Mouse (Mus musculus): ENCODE data around the gene Tc2n. TPM values are rescaled to one million over a fixed set of nuclear protein-coding genes. Genes with fewer than 3 reads are reported as not detected.

Gene Tc2n
- polyA plus RNA-seq (2012; rRNA removed): 0.05 TPM in 1 of 2 replicates, not detected in the other

DNA sequence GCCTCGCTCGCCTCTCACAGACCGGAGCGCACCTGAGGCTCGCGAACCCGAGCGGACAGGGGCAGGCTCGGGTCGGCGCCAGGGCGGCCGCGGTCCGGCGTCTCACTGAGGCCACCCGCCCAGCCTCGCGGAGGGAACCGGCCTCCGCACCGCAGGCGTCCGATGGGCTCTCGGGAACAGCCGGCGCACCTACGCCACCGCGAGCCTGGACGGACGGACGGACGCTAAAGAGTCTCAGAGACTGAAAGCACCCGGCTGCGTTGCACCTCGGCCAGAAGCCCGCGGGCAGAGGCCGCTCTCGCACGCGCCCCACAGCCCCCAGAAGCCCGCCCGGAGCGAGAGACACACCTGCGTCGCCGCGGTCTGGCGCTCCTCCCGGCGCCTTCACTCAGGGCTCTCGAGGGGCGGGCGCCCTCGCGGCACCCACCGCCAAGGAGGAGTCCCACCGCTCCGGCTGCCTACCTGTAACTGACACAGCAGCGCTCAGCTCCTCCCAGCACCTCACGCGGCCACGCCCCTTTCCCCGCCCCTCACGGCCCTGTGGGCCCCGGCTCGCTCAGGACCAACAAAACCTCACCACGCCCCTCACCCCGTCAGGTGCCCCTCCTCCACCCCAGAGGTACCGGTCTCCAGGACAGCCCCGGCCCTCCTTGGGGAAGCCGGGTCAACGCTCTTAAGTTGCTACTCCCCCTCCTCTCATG, at the start of gene Tc2n:
Gene Tc2n (minus strand): TSS at position 470 of the 701 bp plus-strand sequence.
- no peak within 1 kb of the TSS for H3K27ac ChIP-seq (ENCODE audit: control insufficient read depth, insufficient read depth, low read length)
- H3K36me3 ChIP-seq (ENCODE audit: control insufficient read depth, insufficient read depth, low read length): no peaks in the 10 kb centered on the region
- H3K27me3 ChIP-seq (ENCODE audit: control insufficient read depth, insufficient read depth, low read length): peaks cover 3% of the 10 kb centered on the region; the same call in 1 of the 2 replicates
- DNase-seq: peak; percentile 63
- under 1% methylated on average over 74 of the region's 75 CpGs for WGBS
- peak within 1 kb of the TSS; percentile 43 for H3K4me3 ChIP-seq (ENCODE audit: control insufficient read depth, insufficient read depth, low read length)
- TF ChIP-seq POLR2A (IDR thresholded peaks at IDR 0.05; ENCODE audit: control insufficient read depth, extremely low read depth, insufficient read depth, low read length, poor library complexity) (no peak), CTCF (IDR thresholded peaks at IDR 0.05; ENCODE audit: borderline replicate concordance, control insufficient read depth, extremely low read depth, insufficient read depth, low read length, poor library complexity) (no peak)
- peaks cover 9% of the 10 kb centered on the region for H3K4me1 ChIP-seq (replicated peaks; ENCODE audit: control insufficient read depth, insufficient read depth, low read length)

- 82% methylated on average over 9 of the region's 9 CpGs for WGBS
- Histone ChIP-seq H3K27me3 (ENCODE audit: control insufficient read depth, insufficient read depth, low read length) (no peaks in the 10 kb centered on the region), H3K27ac (ENCODE audit: control insufficient read depth, insufficient read depth, low read length) (no peak overlapping the region), H3K4me3 (ENCODE audit: control insufficient read depth, insufficient read depth, low read length) (no peak overlapping the region), H3K36me3 (ENCODE audit: control insufficient read depth, insufficient read depth, low read length) (no peaks in the 10 kb centered on the region), H3K4me1 (replicated peaks; ENCODE audit: control insufficient read depth, insufficient read depth, low read length) (no peaks in the 10 kb centered on the region)
- TF ChIP-seq CTCF (IDR thresholded peaks at IDR 0.05; ENCODE audit: borderline replicate concordance, control insufficient read depth, extremely low read depth, insufficient read depth, low read length, poor library complexity) (no peak), POLR2A (IDR thresholded peaks at IDR 0.05; ENCODE audit: control insufficient read depth, extremely low read depth, insufficient read depth, low read length, poor library complexity) (no peak)
- DNase-seq: no peak
Measured at GRCm38 (mm10) chr12:101767306-101768053, 49.2 kb upstream of the Tc2n start.

DNA sequence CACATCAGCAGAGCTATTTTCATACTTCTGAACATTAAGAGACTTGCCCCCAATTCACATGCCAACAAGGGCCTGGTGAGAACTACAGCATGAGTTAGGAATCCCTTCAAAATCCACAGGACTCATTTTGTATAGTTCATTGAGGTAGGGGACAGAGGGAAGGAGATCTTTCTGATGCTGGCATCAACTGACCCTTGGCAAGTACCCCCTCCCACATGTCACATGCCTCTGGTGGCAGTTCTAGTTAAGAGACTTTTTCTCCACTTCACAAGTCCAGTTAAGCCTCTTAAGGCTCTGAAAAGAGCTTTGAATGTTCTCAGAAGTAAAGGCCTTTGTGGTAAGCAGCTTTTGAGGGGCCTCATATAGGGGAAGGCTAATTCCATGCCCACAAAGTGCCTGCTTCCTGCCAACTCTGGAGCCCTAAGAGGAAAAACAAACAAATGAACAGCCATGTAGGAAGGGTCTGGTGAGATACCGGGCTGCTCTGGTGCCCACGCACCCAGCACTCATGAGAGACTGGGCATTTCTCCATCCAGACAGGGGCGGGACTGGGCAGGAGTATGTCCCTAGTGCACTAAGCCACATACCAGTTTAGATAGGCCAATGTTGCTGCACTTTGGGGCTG, 48.0 kb upstream of the Tc2n start:
- H3K27me3 ChIP-seq (ENCODE audit: control insufficient read depth, insufficient read depth, low read length): no peaks in the 10 kb centered on the region
- no peaks in the 10 kb centered on the region for H3K4me1 ChIP-seq (replicated peaks; ENCODE audit: control insufficient read depth, insufficient read depth, low read length)
- TF ChIP-seq POLR2A (IDR thresholded peaks at IDR 0.05; ENCODE audit: control insufficient read depth, extremely low read depth, insufficient read depth, low read length, poor library complexity) (no peak), CTCF (IDR thresholded peaks at IDR 0.05; ENCODE audit: borderline replicate concordance, control insufficient read depth, extremely low read depth, insufficient read depth, low read length, poor library complexity) (no peak)
- WGBS: 61% methylated on average over 3 of the region's 3 CpGs
- no peak overlapping the region for H3K4me3 ChIP-seq (ENCODE audit: control insufficient read depth, insufficient read depth, low read length)
- H3K36me3 ChIP-seq (ENCODE audit: control insufficient read depth, insufficient read depth, low read length): no peaks in the 10 kb centered on the region
- DNase-seq: no peak
- no peak overlapping the region for H3K27ac ChIP-seq (ENCODE audit: control insufficient read depth, insufficient read depth, low read length)

- Histone ChIP-seq H3K27me3 (ENCODE audit: control insufficient read depth, insufficient read depth, low read length) (no peaks in the 10 kb centered on the region), H3K4me1 (replicated peaks; ENCODE audit: control insufficient read depth, insufficient read depth, low read length) (no peaks in the 10 kb centered on the region), H3K36me3 (ENCODE audit: control insufficient read depth, insufficient read depth, low read length) (no peaks in the 10 kb centered on the region), H3K4me3 (ENCODE audit: control insufficient read depth, insufficient read depth, low read length) (no peak overlapping the region), H3K27ac (ENCODE audit: control insufficient read depth, insufficient read depth, low read length) (no peak overlapping the region)
- TF ChIP-seq POLR2A (IDR thresholded peaks at IDR 0.05; ENCODE audit: control insufficient read depth, extremely low read depth, insufficient read depth, low read length, poor library complexity) (no peak), CTCF (IDR thresholded peaks at IDR 0.05; ENCODE audit: borderline replicate concordance, control insufficient read depth, extremely low read depth, insufficient read depth, low read length, poor library complexity) (no peak)
- 56% methylated on average over 5 of the region's 5 CpGs for WGBS
- no peak for DNase-seq
Measured at GRCm38 (mm10) chr12:101764870-101765269, 46.5 kb upstream of the Tc2n start.

- DNase-seq: no peak
- H3K36me3 ChIP-seq (ENCODE audit: control insufficient read depth, insufficient read depth, low read length): no peaks in the 10 kb centered on the region
- no peaks in the 10 kb centered on the region for H3K27me3 ChIP-seq (ENCODE audit: control insufficient read depth, insufficient read depth, low read length)
- no peak for TF ChIP-seq CTCF (IDR thresholded peaks at IDR 0.05; ENCODE audit: borderline replicate concordance, control insufficient read depth, extremely low read depth, insufficient read depth, low read length, poor library complexity)
- TF ChIP-seq POLR2A (IDR thresholded peaks at IDR 0.05; ENCODE audit: control insufficient read depth, extremely low read depth, insufficient read depth, low read length, poor library complexity): no peak
- no peaks in the 10 kb centered on the region for H3K4me1 ChIP-seq (replicated peaks; ENCODE audit: control insufficient read depth, insufficient read depth, low read length)
- 89% methylated on average over 3 of the region's 3 CpGs for WGBS
- H3K27ac ChIP-seq (ENCODE audit: control insufficient read depth, insufficient read depth, low read length): no peak overlapping the region
- no peak overlapping the region for H3K4me3 ChIP-seq (ENCODE audit: control insufficient read depth, insufficient read depth, low read length)
Measured at GRCm38 (mm10) chr12:101763065-101763464, 44.7 kb upstream of the Tc2n start.

GRCm38 (mm10) chr12:101762054-101762453, 43.7 kb upstream of the Tc2n start:
- no peak overlapping the region for H3K4me3 ChIP-seq (ENCODE audit: control insufficient read depth, insufficient read depth, low read length)
- TF ChIP-seq CTCF (IDR thresholded peaks at IDR 0.05; ENCODE audit: borderline replicate concordance, control insufficient read depth, extremely low read depth, insufficient read depth, low read length, poor library complexity) (no peak), POLR2A (IDR thresholded peaks at IDR 0.05; ENCODE audit: control insufficient read depth, extremely low read depth, insufficient read depth, low read length, poor library complexity) (no peak)
- 96% methylated on average over 5 of the region's 5 CpGs for WGBS
- H3K27ac ChIP-seq (ENCODE audit: control insufficient read depth, insufficient read depth, low read length): no peak overlapping the region
- no peaks in the 10 kb centered on the region for H3K36me3 ChIP-seq (ENCODE audit: control insufficient read depth, insufficient read depth, low read length)
- DNase-seq: no peak
- no peaks in the 10 kb centered on the region for H3K27me3 ChIP-seq (ENCODE audit: control insufficient read depth, insufficient read depth, low read length)
- H3K4me1 ChIP-seq (replicated peaks; ENCODE audit: control insufficient read depth, insufficient read depth, low read length): no peaks in the 10 kb centered on the region

Measured in thymus, adult 2 months (tissue).